Mouse (Mus musculus): Measurements from ENCODE around the gene Hoxc11.

The Hoxc11 gene

DNA sequence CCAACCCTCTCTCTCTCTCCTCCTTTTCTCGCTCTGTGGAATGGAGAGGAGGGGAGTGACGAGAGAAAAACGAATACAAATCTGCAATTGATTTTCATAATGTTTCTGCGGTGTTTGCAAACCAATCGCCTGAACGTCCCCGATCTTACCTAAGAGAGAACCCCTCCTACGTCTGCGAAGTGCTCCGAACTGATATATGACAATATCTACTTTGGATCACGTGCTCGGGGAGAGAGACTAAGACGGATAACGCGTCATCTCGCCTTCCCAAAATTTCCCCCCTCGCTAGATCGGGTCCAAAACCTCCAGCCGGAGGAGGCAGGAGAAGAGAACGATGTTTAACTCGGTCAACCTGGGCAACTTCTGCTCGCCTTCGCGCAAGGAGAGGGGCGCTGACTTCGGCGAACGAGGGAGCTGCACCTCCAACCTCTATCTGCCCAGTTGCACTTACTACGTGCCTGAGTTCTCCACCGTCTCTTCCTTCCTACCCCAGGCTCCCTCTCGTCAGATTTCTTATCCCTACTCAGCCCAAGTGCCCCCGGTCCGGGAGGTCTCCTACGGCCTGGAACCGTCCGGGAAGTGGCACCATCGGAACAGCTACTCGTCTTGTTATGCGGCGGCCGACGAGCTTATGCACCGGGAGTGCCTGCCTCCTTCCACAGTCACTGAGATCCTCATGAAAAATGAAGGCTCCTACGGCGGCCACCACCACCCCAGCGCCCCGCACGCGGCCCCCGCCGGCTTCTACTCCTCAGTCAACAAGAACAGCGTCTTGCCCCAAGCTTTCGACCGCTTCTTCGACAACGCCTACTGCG, at the start of gene Hoxc11:
Gene Hoxc11 (plus strand): TSS at position 236 of the 815 bp plus-strand sequence.
- DNase-seq (ENCODE audit: low read depth, low spot score) = no peak

DNA sequence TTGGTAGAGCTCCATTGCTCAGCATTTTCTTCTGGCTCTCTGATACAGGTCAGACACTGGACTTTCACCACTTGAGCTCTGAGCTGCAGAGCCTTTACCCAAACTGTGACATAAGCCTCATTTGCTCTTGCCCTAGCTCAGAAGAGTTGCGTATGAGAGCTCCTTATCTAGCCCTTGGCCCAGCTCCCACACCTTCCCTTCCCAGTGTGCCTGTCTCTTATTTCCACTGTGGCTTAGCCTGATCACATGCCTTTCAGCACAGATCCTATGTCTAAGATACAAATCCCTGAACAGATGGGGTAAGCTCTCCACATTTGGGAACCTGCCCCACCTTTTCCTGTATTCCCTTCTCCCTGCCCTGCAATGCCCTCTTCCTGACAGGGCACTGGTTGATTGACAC, 49.3 kb upstream of the Hoxc11 start:
- DNase-seq (ENCODE audit: low read depth, low spot score) = no peak

DNA sequence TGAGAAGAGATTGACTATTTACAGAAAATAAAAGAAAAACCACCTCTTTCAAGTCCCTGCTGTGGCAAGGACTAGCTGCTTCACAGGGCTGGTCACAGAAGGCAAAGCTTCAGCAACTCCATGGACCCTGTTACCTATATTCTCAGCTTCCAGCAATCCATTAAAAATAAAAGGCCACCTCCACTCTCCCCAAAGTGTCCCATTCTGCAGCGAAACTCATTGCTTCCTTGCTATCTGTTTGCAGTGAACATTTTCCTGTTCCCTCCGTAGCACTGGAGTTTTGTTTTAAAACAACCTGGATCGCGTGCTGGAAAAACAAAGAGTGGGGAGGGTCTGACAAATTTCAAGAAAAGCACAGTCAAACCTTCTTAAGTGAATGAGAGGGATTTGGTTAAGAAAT, 44.7 kb upstream of the Hoxc11 start:
- DNase-seq (ENCODE audit: low read depth, low spot score) = no peak

DNA sequence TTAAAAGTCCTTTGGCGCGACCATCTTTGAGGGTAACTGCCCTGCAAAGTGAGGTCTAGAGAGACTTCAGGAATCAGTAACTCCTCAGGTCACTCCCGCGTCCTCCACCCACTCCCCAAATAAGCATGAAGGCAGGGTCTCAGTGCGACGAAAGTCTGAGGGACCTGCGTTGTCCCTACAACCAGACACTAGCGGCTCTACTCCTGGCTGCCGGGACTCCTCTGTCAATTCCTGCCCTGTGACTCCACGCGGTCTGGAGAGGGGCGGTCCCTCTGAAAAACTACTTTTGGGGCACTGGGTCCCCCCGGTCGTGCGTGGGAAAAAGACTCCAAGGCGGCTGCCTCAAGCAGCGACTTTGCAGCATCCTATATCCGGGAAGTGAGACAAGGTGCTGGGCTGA, 44.2 kb upstream of the Hoxc11 start:
- no peak for DNase-seq (ENCODE audit: low read depth, low spot score)

DNA sequence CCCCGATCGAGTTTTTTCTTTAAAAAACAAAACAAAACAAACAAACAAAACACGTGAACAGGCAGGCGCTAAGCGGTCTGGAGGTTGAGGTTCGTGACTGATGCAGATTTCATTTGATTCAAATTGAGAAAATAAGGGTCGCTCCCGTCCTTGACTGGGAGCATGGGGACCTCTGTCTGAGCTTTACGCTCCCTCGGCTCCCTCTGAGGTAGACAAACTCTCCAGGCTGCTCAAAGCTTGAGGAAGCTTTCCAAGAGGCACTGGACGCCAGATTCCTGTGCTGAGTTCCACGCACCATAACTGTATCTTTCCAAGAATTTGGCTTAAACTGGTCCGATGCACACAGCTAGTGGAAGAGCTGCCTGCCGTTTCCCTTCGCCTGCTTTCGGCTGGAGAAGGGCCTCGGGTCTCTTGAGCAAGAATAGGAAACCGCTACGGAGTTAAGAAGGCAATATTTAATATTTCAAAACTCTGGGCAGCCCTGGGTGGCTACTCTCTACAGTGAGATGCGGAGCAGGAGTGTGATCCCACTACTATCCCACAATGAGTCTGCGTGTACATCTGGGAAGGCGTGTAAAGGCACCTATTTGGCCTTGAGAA, 43.6 kb upstream of the Hoxc11 start:
- no peak for DNase-seq (ENCODE audit: low read depth, low spot score)

DNA sequence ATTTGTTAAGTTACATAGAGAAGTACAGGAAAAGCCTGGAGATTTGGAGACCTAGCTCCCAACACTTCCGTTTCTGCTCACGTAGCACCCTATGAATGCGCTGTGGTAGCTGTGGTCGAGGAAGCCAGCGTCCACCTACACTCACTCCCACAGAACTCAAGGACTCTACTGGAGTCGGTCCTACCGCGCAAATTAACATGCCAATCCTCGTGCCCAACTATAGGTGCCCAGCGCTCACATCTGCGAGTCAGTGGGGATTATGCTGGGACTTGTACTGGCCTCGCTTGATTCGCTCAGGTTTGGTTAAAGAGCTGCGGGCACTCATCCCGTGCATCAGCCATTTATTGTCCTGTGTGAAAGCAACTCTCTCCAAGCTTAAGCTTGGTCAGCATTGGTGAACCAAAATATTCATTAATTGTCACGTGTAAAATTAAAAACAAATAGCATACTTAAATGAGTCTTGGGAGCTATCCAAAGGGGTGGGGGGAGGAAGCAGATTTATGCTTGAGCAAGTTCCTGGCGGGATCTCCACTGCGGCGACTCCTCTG, 41.1 kb upstream of the Hoxc11 start:
- DNase-seq (ENCODE audit: low read depth, low spot score) = no peak

DNA sequence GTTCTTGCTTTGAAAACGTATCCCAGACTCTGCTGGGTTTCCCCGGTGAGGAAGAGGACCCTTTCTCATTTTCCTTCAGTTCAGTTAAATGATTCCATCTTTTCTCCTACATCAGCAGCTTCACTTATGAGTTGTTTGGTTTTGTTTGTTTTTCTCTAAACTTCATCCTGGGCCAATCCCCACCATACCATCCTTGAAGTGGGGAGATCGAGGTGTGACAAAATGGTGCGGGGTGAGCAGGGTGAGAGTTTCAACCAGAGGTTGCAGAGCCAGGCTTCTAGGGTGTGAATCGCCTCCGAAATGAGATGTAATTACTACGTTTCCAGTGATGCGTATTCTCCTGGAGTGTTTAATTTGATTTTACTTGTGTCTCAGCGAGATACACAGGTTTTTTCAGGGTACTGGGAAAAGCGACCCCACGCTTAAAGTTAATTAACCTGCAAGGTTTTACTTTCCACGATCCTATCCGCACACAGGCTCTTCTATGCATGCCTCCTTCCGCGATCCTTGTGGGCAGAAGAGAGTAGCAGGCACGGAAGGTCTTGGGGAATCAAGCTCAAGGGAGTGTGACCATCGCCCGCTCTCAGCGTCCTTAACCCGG, 36.2 kb upstream of the Hoxc11 start:
- DNase-seq (ENCODE audit: low read depth, low spot score) = no peak

DNA sequence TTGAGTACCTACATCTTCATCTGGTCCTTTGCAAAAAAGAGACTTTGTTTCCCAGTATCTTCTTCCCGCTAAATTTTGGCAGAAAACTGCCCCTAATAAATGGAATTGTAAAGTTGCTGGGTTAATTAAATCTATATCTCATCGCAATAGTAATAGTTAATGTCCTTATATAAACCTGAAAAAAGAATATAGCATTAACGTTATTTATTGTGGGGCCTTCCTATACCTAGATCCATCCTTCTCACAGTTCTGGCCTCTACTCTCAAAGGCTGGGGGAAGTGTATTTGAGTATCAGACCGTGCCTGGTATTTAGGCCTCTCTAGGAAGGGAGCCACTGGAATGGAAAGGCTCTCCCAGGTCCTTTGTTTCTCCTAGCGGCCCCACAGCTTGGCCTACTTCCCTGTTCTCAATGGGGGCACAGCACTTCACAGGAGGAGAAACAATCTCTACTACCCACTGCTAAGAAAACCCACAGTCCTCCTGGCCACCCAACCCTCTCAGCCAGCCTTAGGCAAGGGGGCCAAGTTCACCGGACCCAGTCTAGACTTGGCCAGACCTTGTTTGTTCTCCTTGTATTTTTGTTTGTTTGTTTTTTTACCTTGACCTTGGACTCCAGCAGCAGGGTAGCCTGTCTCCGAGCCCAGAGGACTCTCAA, 35.5 kb upstream of the Hoxc11 start:
- no peak for DNase-seq (ENCODE audit: low read depth, low spot score)

DNA sequence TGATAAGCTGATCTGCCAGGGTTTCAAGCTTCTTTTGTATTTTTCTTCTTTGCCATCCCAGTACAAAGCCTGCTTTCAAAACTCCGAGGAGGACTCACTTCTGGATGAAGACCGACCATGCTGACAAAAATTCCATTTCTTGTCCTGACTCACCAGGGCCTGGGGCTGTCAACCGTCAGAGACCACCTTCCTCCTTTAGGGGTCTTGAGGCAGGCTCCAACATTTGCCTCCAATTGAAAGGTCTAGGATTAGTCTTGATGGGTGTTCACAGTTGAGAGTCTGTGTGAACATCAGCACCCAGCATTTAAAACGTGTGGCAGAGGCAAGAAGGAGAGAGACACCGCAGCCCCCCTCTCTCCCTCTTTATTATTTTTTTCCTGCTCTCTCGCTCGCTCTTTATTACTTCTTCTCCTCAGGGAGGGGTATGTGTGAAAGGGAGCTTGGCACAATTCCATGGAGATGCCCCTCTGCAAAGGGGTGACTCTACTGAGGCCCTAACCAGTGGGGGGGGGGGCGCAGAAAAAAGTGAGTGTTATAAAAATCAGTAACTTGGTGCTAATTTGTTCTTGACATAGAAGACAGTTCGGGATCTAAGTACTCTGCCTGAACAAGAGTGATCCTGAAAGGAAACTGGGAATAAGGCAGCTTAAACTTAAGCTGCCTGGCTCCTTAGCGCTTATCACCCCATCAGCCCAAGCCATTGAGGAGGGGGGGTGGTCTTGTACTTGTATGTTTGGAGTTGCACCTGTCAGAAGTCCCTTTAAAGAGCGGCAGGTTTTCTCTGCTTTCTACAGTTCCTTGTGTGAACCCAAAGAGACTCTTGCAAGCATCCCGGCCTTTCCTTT, 34.7 kb upstream of the Hoxc11 start:
- DNase-seq (ENCODE audit: low read depth, low spot score) = no peak

DNA sequence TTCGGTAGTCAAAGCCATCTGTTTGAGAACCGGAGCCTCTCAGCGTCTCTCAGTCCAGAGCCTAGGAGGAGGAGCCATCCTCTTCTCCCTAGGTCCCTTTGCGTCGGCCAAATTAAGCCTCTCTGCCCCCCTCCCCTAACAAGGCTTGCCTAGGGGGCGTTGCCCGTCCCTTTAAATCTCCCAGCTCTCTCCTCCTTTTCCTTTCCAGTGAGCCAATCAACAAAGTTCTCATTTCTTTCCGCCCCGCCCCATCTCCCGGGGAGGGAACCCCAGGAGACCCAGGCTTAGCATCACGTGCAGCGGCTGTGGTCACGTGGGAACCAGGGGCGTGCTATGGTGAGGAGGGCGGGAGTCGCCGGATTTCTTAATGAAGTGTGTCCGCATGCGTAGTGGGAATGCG, 33.6 kb upstream of the Hoxc11 start:
- DNase-seq (ENCODE audit: low read depth, low spot score) = peak; percentile 99

DNA sequence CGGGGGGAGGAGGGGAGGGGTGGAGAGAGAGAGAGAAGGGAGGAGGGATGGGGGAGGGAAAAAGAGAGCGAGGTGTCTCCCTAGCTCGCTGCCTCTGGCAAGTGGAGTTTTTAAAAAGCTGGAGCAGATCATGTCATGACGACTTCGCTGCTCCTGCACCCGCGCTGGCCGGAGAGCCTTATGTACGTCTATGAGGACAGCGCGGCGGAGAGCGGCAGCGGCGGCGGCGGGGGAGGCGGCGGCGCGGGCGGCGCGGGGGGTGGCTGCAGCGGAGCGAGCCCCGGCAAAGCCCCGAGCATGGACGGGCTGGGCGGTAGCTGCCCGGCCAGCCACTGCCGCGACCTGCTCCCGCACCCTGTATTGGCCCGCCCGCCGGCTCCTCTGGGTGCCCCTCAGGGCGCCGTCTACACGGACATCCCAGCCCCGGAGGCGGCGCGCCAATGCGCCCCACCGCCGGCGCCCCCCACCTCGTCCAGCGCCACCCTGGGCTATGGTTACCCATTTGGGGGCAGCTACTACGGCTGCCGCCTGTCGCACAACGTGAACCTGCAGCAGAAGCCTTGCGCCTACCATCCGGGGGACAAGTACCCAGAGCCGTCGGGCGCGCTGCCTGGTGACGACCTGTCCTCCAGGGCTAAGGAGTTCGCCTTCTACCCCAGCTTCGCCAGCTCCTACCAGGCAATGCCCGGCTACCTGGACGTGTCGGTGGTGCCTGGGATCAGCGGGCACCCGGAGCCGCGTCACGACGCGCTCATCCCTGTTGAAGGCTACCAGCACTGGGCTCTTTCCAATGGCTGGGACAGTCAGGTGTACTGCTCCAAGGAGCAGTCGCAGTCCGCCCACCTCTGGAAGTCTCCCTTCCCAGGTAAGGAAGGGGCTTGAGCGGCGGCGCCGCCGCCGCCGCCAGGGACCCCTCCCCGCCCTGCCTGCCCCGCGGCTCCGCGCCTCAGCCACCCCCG, 32.9 kb upstream of the Hoxc11 start, which contains the start of gene Hoxc13:
Gene Hoxc13 (plus strand): TSS at position 51 of the 959 bp plus-strand sequence.
- no peak for DNase-seq (ENCODE audit: low read depth, low spot score)

DNA sequence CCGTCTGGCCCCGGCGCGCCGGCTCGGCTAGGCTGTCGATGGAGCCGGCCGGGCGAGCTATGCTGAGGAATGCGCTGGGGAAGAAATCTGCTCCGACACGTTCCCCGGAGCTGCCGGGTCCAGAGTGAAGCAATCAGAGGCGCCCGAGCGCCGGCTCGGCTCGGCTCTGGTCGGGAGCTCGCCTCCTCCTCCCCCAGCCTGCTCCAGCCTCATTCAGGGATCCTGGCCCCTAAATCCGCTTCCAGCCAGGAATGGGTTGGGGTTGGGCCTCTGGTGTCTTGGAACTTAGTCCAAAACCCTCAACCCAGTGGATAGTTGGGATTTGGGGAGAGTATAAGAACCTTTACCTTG, 32.2 kb upstream of the Hoxc11 start:
- DNase-seq (ENCODE audit: low read depth, low spot score) = no peak

DNA sequence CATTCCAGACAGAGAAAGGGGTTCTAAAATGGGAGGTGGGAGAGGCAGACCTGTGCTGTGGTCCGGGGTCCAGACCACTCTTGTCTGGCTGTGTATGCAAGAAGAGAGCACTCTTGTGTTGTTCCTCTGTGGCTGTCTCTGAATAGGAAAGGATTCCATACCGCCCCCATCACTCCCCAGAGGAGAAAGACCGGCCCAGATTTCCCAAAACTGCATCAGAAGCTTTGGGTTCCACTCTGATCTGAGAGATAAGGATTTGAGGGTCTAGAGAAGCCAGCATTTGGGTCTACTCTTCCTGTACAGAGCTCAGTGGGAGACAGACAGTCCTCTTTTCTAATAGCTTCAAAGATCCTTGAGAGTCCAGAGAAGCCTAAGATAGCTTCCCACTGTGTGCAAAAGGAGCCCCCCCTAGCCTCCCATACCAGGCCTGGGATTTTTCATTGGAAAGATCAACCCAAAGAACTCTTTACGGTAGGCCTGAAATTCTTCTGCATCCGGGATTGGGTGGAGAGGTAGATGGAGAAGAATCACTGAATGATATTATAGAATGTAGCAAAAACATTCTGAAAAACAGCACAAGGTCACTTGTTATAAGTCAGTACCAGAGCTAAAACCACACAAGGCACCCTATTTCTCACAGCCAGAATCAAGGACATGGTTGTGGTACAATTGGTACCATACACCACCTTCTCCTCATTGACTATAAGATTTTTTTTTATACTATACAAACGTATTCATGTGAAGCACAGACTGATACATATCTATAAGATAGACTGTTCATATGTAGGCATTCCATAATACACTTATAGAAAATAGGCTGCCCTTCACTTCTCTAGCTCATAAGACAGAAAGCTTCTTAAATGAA, 31.4 kb upstream of the Hoxc11 start:
- no peak for DNase-seq (ENCODE audit: low read depth, low spot score)

DNA sequence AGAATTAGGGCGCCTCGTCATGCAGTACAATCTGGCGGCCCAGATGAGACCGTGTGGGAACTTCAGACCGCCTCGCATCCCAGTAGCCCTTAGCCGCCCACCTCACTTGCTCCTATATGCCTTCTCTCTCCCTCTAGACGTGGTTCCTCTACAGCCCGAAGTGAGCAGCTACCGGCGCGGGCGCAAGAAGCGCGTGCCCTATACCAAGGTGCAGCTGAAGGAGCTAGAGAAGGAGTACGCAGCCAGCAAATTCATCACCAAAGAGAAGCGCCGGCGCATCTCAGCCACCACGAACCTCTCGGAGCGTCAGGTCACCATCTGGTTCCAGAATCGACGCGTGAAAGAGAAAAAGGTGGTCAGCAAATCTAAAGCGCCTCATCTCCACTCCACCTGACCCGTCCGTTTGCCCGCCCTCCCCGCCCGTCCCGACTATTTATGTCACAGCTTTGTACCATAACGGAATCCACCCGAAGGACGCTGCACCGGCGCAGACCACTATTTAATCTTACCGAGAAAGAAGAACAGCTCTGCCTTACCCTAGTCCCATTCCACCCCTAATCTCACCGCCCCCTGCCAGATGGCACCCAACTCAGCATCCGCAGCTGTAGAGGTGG, 27.1 kb upstream of the Hoxc11 start:
- no peak for DNase-seq (ENCODE audit: low read depth, low spot score)

DNA sequence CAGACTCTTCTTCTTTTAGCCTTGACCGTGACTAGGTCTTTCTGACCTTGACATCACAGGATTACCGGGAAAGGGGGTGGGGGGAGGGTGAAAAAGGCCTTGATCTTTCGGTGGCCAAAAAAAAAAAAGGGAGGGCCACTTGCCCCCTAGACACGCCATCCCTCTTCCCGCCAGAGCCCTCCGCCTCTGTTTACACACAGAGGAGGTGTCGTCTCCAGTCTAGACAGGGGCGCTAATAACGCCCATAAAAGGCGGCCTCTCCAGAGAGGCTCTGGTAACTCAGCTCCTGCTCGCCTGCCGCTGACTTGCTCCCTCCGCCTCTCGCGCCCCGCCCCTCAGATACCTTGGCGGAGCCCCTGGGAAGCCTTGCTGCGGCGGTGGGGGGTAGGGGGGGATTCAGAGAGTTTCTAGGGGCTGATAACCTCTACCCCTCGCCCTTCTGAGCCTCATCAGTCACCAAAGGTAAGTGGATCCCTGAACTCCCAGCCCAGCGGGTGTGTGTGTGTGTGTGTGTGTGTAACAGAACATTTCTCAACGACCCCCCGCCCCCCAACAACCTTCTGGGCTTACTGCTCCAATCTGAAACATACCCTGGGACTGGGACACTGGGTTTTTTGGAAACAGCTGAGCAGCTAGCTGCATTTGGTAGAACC, 22.4 kb upstream of the Hoxc11 start:
- peak; percentile 69 for DNase-seq (ENCODE audit: low read depth, low spot score)

DNA sequence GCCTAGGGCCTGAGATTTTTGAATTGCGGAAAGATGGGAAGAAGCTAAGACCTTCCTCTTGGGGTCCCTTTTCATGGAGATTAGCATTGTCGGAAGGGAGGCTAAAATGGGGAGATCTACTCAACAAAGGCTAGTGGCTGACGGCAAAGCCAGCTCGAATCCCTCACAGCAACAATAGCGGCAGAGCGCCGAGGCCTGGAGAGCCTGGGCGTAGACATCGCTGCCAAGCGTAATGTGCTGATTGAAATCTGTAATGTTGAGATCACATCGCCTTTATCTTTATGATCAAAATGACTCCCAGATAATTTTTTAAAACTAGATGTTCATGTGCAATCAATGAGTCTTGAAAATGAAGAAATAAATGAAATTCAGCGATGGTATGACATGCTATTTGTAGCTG, 19.8 kb upstream of the Hoxc11 start:
- DNase-seq (ENCODE audit: low read depth, low spot score) = no peak

DNA sequence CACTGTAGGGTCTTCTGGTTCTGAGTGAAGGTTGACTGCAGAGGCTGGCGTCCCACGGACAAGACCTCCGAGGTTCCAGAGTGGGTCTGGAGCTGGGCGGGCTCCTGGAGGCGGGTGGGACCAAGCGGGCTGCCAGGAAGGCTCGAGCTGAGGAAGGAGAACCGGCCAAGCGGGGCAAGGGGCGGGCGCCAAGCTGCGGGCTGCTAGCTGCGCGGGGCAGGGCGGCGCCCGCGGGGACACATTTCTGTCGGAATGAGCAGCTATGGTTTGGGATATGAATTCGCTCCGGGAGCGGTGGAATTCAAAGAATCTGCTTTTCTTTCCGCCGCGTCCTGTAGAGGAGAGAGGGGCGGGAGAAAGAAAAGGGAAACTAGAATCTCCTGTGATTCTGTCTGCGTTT, 19.3 kb upstream of the Hoxc11 start:
- DNase-seq (ENCODE audit: low read depth, low spot score) = no peak

DNA sequence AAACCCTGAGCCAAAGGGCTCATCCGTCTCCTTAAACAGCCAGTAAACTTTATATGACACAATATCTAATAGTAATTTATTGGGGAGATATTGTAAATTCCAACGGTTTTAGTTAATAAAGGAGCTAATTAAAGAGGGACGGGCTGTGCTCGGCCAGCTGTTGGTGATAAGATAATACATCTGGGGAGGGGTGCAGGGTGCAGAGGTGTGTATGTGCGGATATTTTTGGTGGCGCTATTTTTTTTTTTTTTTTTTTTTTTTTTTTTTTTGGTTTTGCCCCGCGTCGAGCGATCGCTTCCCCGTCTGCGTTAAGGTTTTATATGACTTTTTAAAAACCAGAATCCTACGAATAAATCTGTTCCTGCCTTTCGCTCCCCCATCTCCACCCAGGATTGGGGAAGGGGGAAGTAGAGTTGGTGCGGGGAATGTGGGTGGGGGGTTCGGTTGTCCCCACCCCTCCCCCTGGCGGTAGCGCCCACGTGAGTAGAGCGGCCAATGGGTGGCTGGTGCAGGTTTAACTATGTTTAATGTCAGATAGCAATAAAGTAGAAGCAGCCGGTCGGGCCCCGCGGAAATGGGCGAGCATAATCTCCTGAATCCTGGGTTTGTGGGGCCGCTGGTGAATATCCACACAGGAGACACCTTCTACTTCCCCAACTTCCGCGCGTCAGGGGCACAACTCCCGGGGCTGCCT, 17.8 kb upstream of the Hoxc11 start, which contains the start of gene Hoxc12:
Gene Hoxc12 (plus strand): TSS at position 479 of the 694 bp plus-strand sequence.
- DNase-seq (ENCODE audit: low read depth, low spot score) = no peak
